Mouse (Mus musculus): ENCODE measurements at regions not wholly inside any gene's neighbourhood (a gene's known extent, or its start where the extent isn't known, plus 50 kb on each side); places are given as distances from the start of the nearest gene placed in this dataset.

DNA sequence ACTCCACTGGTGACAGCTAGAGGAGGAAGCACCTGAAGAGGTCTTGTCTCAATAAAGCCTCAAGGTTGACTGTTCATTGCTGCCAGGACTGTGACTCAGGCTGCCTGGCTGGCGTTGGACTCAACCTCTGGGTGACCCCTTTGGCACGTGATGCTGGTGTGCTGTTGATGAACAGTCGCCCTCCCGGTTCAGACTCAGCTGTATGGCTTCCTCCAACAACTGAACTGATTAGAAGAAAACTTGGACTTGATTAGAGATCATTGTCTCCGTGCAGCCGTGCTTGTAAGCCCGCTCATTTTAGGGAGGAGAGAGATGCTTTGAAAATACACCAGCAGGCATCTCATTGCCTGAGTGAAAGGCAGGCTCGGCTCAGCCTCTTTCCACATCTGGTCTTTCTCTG is 103.2 kb upstream of the Nxpe4 start:
- no peak overlapping the region for H3K4me3 ChIP-seq (ENCODE audit: low read depth, low read length)
- DNase-seq = no peak
- 53% methylated on average over 8 of the region's 8 CpGs for WGBS (ENCODE audit: insufficient replicate concordance)

DNA sequence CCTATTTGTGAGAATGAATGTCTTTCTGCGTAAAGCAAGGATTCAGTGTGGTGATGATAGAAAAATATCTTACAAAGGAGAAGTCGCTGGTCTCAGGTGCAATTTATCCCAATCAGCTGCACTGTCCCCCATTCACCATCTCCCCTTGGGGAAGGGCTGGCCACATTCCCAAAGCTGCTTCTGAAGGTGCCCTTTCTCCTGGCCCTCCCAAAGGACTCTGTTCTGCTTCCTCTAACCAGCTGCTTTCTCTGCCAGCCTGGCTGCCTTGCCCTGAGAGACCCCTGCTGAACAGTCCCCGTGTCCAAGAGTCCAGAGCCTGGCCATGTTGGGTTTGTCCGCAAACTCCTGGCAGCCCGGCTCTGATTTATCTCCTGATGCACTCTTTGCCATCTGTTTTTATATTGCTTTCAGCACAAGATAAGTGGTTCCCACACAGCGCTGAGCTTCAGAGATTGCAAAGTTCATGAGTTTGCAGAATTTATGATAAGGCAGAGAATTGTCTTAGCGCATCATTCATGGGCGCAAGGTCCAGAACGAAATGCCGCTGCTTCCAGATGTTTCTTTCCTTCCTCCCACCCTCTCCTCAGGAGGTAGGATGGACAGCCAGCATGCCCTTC is 102.2 kb upstream of the Nxpe4 start:
- no peak for ATAC-seq
- no peaks in the 10 kb centered on the region for H3K4me1 ChIP-seq (ENCODE audit: insufficient read depth)
- no peaks in the 10 kb centered on the region for H3K36me3 ChIP-seq (replicated peaks; ENCODE audit: insufficient read depth, low read length)
- H3K4me2 ChIP-seq (ENCODE audit: low read depth, low read length) = no peak overlapping the region
- H3K27ac ChIP-seq (ENCODE audit: low read depth) = no peak overlapping the region
- no peak overlapping the region for H3K9ac ChIP-seq (replicated peaks)
- no peak for DNase-seq
- WGBS (ENCODE audit: insufficient replicate concordance) = 77% methylated on average over 10 of the region's 10 CpGs
- H3K27me3 ChIP-seq (ENCODE audit: insufficient read depth, low read length) = no peaks in the 10 kb centered on the region
- H3K9me3 ChIP-seq (ENCODE audit: low read length) = no peaks in the 10 kb centered on the region
- no peak for TF ChIP-seq EP300 (IDR thresholded peaks at IDR 0.05; ENCODE audit: low read depth)
- no peak for TF ChIP-seq CTCF (IDR thresholded peaks at IDR 0.05; ENCODE audit: low read depth)
- H3K4me3 ChIP-seq (ENCODE audit: low read depth, low read length) = no peak overlapping the region

More for the DNA sequence above, 103.2 kb upstream of the Nxpe4 start:
- H3K9me3 ChIP-seq (ENCODE audit: low read length) = no peaks in the 10 kb centered on the region
- no peaks in the 10 kb centered on the region for H3K36me3 ChIP-seq (replicated peaks; ENCODE audit: insufficient read depth, low read length)
- H3K27ac ChIP-seq (ENCODE audit: low read depth) = no peak overlapping the region
- H3K9ac ChIP-seq (replicated peaks) = no peak overlapping the region
- H3K27me3 ChIP-seq (ENCODE audit: insufficient read depth, low read length) = no peaks in the 10 kb centered on the region
- no peaks in the 10 kb centered on the region for H3K4me1 ChIP-seq (ENCODE audit: insufficient read depth)
- no peak overlapping the region for H3K4me2 ChIP-seq (ENCODE audit: low read depth, low read length)
- ATAC-seq = no peak
- TF ChIP-seq EP300 (IDR thresholded peaks at IDR 0.05; ENCODE audit: low read depth) (no peak), CTCF (IDR thresholded peaks at IDR 0.05; ENCODE audit: low read depth) (no peak)

DNA sequence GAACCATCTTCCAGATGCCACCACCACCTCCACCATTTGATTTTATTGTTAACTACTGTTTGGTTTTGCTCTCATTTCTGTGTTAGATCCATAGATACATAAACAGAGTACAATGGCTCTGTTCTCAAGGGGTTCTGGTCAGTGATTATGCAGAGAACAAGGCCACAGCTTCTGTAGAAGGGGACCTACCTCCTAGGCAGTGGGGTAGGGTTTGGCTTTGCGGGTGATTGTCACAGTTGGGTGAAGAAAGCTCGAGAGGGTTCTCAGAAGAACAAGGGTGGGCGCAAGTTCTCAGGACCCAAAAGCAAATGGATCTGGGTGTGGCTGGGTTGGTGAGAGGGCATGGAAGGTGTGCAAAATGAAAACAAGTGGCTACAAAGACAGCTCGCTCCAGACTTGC is 100.8 kb upstream of the Nxpe4 start:
- TF ChIP-seq CTCF (IDR thresholded peaks at IDR 0.05; ENCODE audit: low read depth) (no peak), EP300 (IDR thresholded peaks at IDR 0.05; ENCODE audit: low read depth) (no peak)
- H3K4me2 ChIP-seq (ENCODE audit: low read depth, low read length) = no peak overlapping the region
- no peak for DNase-seq
- no peak overlapping the region for H3K4me3 ChIP-seq (ENCODE audit: low read depth, low read length)
- H3K9me3 ChIP-seq (ENCODE audit: low read length) = no peaks in the 10 kb centered on the region
- ATAC-seq = no peak
- no peak overlapping the region for H3K27ac ChIP-seq (ENCODE audit: low read depth)
- H3K36me3 ChIP-seq (replicated peaks; ENCODE audit: insufficient read depth, low read length) = no peaks in the 10 kb centered on the region
- 76% methylated on average over 4 of the region's 4 CpGs for WGBS (ENCODE audit: insufficient replicate concordance)
- no peaks in the 10 kb centered on the region for H3K27me3 ChIP-seq (ENCODE audit: insufficient read depth, low read length)
- H3K9ac ChIP-seq (replicated peaks) = no peak overlapping the region
- H3K4me1 ChIP-seq (ENCODE audit: insufficient read depth) = no peaks in the 10 kb centered on the region

DNA sequence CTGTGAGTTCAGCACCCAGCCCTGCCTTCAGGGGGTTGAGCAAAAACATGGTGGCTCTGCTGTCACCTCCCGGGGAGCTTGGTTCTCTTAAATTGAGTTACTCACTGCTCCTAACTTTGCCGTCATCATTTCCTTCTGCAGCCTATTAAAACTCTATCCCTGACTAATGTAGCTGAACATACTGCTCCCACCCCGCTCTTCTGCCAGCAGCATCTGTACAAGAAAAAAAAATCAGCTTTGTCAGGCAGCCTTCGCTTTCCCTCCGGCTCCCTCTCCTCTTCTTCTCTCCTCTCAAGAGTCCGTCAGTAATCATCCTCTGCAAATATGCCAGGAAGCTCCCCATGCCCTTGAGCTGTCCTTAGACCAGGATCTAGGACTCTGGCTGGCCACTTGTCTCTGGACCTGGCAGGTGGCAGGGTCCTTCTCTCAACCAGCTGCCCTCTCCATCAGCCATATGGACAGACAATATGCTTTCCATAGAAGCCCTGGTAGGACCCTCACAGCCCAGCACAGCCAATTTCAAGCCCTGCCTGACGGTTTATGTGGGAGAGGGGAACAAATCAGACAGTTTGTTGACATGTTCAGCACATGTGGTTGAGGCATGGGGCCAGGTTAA is 95.0 kb upstream of the Nxpe4 start:
- no peak overlapping the region for H3K4me2 ChIP-seq (ENCODE audit: low read depth, low read length)
- H3K27ac ChIP-seq (ENCODE audit: low read depth) = no peak overlapping the region
- DNase-seq (no peak), ATAC-seq (no peak)
- 72% methylated on average over 7 of the region's 7 CpGs for WGBS (ENCODE audit: insufficient replicate concordance)
- H3K27me3 ChIP-seq (ENCODE audit: insufficient read depth, low read length) = no peaks in the 10 kb centered on the region
- no peaks in the 10 kb centered on the region for H3K4me1 ChIP-seq (ENCODE audit: insufficient read depth)
- no peak overlapping the region for H3K9ac ChIP-seq (replicated peaks)
- no peak for TF ChIP-seq EP300 (IDR thresholded peaks at IDR 0.05; ENCODE audit: low read depth)
- no peak for TF ChIP-seq CTCF (IDR thresholded peaks at IDR 0.05; ENCODE audit: low read depth)
- H3K9me3 ChIP-seq (ENCODE audit: low read length) = no peaks in the 10 kb centered on the region
- no peak overlapping the region for H3K4me3 ChIP-seq (ENCODE audit: low read depth, low read length)
- H3K36me3 ChIP-seq (replicated peaks; ENCODE audit: insufficient read depth, low read length) = no peaks in the 10 kb centered on the region

DNA sequence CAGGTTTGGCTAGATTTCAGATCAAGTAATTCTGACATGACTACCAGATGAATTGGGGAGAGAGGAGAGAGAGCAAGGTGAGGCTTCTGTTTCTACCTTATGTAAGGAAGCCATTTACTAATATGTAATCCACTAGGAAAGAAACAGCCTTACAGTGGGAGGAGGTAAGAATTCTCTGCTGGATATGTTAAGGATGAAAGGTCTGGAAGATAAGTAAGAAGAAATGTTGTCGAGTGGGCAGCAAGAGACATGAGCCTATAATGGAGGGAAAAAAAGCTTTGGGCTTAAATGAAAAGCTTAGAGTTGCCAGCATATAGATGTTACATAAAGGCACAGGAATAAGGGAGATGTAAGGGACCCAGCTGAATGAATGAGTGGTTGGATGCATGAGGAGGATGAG is 89.2 kb upstream of the Nxpe4 start:
- no peak for TF ChIP-seq EP300 (IDR thresholded peaks at IDR 0.05; ENCODE audit: low read depth)
- TF ChIP-seq CTCF (IDR thresholded peaks at IDR 0.05; ENCODE audit: low read depth) = no peak
- no peak overlapping the region for H3K9ac ChIP-seq (replicated peaks)
- H3K27me3 ChIP-seq (ENCODE audit: insufficient read depth, low read length) = no peaks in the 10 kb centered on the region
- no peak overlapping the region for H3K4me3 ChIP-seq (ENCODE audit: low read depth, low read length)
- no peak overlapping the region for H3K4me2 ChIP-seq (ENCODE audit: low read depth, low read length)
- no peaks in the 10 kb centered on the region for H3K4me1 ChIP-seq (ENCODE audit: insufficient read depth)
- DNase-seq (no peak), ATAC-seq (no peak)
- no peaks in the 10 kb centered on the region for H3K36me3 ChIP-seq (replicated peaks; ENCODE audit: insufficient read depth, low read length)
- 64% methylated on average over 1 of the region's 1 CpGs for WGBS (ENCODE audit: insufficient replicate concordance)
- no peaks in the 10 kb centered on the region for H3K9me3 ChIP-seq (ENCODE audit: low read length)
- H3K27ac ChIP-seq (ENCODE audit: low read depth) = no peak overlapping the region

DNA sequence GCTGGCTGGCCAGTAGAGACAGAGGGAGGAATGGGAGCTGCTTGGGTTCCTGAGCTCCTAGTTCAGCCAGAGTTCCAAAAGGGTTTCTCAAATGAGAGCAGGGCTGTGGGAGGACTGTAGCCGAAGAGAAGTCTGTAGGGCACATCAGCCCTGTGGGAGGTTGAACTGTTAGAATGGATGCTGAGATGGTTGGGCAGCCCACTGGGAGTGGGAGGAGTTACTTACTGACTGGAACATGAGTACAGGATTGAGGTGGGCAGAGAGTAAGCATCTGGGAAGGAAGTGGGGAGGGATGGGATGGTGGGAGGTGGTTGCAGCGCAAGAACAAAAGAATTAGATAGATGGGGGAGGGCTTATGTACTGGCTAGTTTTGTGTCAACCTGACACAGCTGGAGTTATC is 88.7 kb upstream of the Nxpe4 start:
- TF ChIP-seq EP300 (IDR thresholded peaks at IDR 0.05; ENCODE audit: low read depth) (no peak), CTCF (IDR thresholded peaks at IDR 0.05; ENCODE audit: low read depth) (no peak)
- Histone ChIP-seq H3K4me3 (ENCODE audit: low read depth, low read length) (no peak overlapping the region), H3K9ac (replicated peaks) (no peak overlapping the region), H3K4me1 (ENCODE audit: insufficient read depth) (no peaks in the 10 kb centered on the region), H3K9me3 (ENCODE audit: low read length) (no peaks in the 10 kb centered on the region), H3K4me2 (ENCODE audit: low read depth, low read length) (no peak overlapping the region), H3K36me3 (replicated peaks; ENCODE audit: insufficient read depth, low read length) (no peaks in the 10 kb centered on the region), H3K27me3 (ENCODE audit: insufficient read depth, low read length) (no peaks in the 10 kb centered on the region), H3K27ac (ENCODE audit: low read depth) (no peak overlapping the region)
- WGBS (ENCODE audit: insufficient replicate concordance) = 73% methylated on average over 2 of the region's 2 CpGs
- ATAC-seq (no peak), DNase-seq (no peak)

Measured in liver, postnatal 0 days (tissue).